Mouse (Mus musculus) CH12.LX (cell line): ENCODE data around the gene Kxd1. TPM values are rescaled to one million over a fixed set of nuclear protein-coding genes. Genes with fewer than 3 reads are reported as not detected.

Experiments used
- DNase-seq: peaks from one replicate; pipeline ENCODE4 v3.0.0-alpha.2; 2013; ENCODE audit errors: extremely low read depth
- H3K27ac ChIP-seq: 2 replicates; pipeline ENCODE4 v1.5.1; 2012; ENCODE audit warnings: low read depth, mild to moderate bottlenecking, control low read depth, moderate library complexity; ENCODE audit not compliant: insufficient read depth
- H3K27me3 ChIP-seq: replicated peaks from 2 replicates; pipeline ENCODE3; 2012; ENCODE audit warnings: inconsistent platforms
- H3K36me3 ChIP-seq, 2 experiments: replicated peaks in 1 of 2; 2 replicates each; pipeline versions ENCODE3 to v1.6.1; 2012; ENCODE audit warnings: inconsistent platforms in 1 of 2, low read length in 1 of 2, mild to moderate bottlenecking in 1 of 2, mixed read lengths in 1 of 2, moderate library complexity in 1 of 2; ENCODE audit not compliant: control insufficient read depth in 1 of 2, insufficient read depth in 1 of 2
- H3K4me1 ChIP-seq, 2 experiments: 2 replicates each; pipeline ENCODE4 v1.6.1; 2012; ENCODE audit warnings: inconsistent platforms in 1 of 2, moderate library complexity in 1 of 2; ENCODE audit not compliant: insufficient read depth in 2 of 2, control insufficient read depth in 1 of 2
- H3K4me2 ChIP-seq: 2 replicates; pipeline ENCODE4 v1.6.1; 2012; ENCODE audit warnings: low read depth, mild to moderate bottlenecking, control low read depth; ENCODE audit not compliant: poor library complexity, insufficient read depth, severe bottlenecking
- H3K4me3 ChIP-seq, 3 experiments: fragments of 150-350 bp in 1 of 3; sonication (generic) in 1 of 3; replicated peaks in 1 of 3; 2 replicates each; pipeline versions ENCODE3 to v1.5.1; 2011 to 2012; ENCODE audit warnings: low read depth in 2 of 3, low read length in 2 of 3, mild to moderate bottlenecking in 2 of 3, moderate library complexity in 2 of 3, control low read depth in 1 of 3, improper control_type of control experiment in 1 of 3, inconsistent platforms in 1 of 3, mixed read lengths in 1 of 3; ENCODE audit not compliant: poor library complexity in 1 of 3
- H3K79me2 ChIP-seq: replicated peaks from 2 replicates; pipeline ENCODE4 v1.6.1; 2012; ENCODE audit warnings: mild to moderate bottlenecking, moderate library complexity; ENCODE audit not compliant: control insufficient read depth, poor library complexity, insufficient read depth, severe bottlenecking; ENCODE audit errors: extremely low read depth
- H3K9ac ChIP-seq: 2 replicates; pipeline ENCODE4 v1.6.1; 2012; ENCODE audit warnings: low read depth, mild to moderate bottlenecking, control low read depth, moderate library complexity; ENCODE audit not compliant: insufficient read depth
- H3K9me3 ChIP-seq: replicated peaks from 2 replicates; pipeline ENCODE3; 2012; ENCODE audit warnings: low read length, inconsistent platforms, mixed read lengths
- CTCF ChIP-seq, 2 experiments: IDR thresholded peaks in 1 of 2; conservative IDR thresholded peaks in 1 of 2; 2 replicates each; pipeline ENCODE4 v1.5.1; 2011 to 2012; ENCODE audit warnings: low read depth in 2 of 2, low read length in 2 of 2, improper control_type of control experiment in 1 of 2, inconsistent platforms in 1 of 2, mild to moderate bottlenecking in 1 of 2, moderate library complexity in 1 of 2
- KAT2A ChIP-seq: IDR thresholded peaks from 2 replicates; pipeline ENCODE4 v1.6.1; 2012; ENCODE audit warnings: low read length, improper control_type of control experiment, inconsistent platforms; ENCODE audit not compliant: insufficient replicate concordance
- POLR2A ChIP-seq: IDR thresholded peaks from 2 replicates; pipeline ENCODE4 v1.6.1; 2011; ENCODE audit warnings: low read depth, mild to moderate bottlenecking, improper control_type of control experiment, low read length
- dilution Hi-C: fragments of 300-500 bp; cut with MboI; formaldehyde crosslinking; loops from 2 replicates; pipeline ENCODE4 v1.14.3; 2020; ENCODE audit warnings: low sequenced_read_pairs; ENCODE audit not compliant: extremely low pct_unique_long_range_greater_than_20kb, extremely low pct_ligation_motif_present
- in situ Hi-C: fragments of 300-500 bp; cut with MboI; formaldehyde crosslinking; loops from 3 replicates; pipeline ENCODE4 v1.14.3; 2019; ENCODE audit warnings: low sequenced_read_pairs, low pct_ligation_motif_present, low pct_unique_long_range_greater_than_20kb, mixed read lengths
- polyA plus RNA-seq: library from polyadenylated mRNA; unstranded; fragments of >175 nt; gene quantifications from 2 replicates; pipeline ENCODE4 v1.2.1, GENCODE M21; 2012; ENCODE audit warnings: low read depth; ENCODE audit not compliant: insufficient read length
- total RNA-seq, 2 experiments: library from RNA; depleted of rRNA; stranded (reverse); fragments of 300-350 nt in 1 of 2; fragments of >200 nt in 1 of 2; gene quantifications; 2 replicates each; pipeline ENCODE4 v1.2.3; 2012 to 2014

Gene Kxd1
- total and polyA plus RNA-seq, 3 experiments = 56.6 to 68.0 (median 63.4) TPM

DNA sequence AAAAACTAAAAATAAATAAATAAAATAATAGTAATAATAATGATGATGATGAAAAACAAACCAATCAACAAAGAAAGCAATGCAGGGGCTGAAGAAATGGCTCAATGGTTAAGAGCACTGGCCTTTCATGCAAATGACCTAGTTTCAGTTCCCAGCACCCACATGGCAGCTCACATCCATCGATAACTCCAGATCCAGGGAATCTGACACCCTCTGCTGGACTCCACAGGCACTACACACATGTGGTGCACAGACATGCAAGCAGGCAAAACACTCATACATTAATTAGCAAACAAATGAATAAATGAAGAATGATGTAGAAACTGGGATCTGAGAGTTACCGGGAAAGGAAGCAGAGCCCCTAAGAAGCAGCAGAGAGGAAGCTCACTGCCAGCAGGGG is 68.1 kb downstream of the Kxd1 start:
- Histone ChIP-seq H3K4me3 (no peak overlapping the region), H3K27ac (no peak overlapping the region), H3K4me2 (no peak overlapping the region), H3K27me3 (no peaks in the 10 kb centered on the region), H3K9ac (no peak overlapping the region), H3K79me2 (no peaks in the 10 kb centered on the region), H3K4me1 (peaks cover 0 to 7% of the 10 kb centered on the region in 2 experiments; a peak in 1 of 4 replicates), H3K36me3 (peaks cover 0 to 62% of the 10 kb centered on the region in 2 experiments), H3K9me3 (peaks cover 8% of the 10 kb centered on the region)
- DNase-seq = no peak
- in situ Hi-C loops (no loop called here), dilution Hi-C loops (no loop called here)
- no peak for TF ChIP-seq KAT2A
- TF ChIP-seq CTCF (conservative IDR thresholded peaks at IDR 0.05 in 1 of 2, IDR thresholded peaks at IDR 0.05 in 1 of 2; ENCODE audit: low read depth in 2 of 2, low read length in 2 of 2) = 0 out of 4 replicates have a peak, but pooled peaks of 1 of the 2 experiments have one; percentile 7

DNA sequence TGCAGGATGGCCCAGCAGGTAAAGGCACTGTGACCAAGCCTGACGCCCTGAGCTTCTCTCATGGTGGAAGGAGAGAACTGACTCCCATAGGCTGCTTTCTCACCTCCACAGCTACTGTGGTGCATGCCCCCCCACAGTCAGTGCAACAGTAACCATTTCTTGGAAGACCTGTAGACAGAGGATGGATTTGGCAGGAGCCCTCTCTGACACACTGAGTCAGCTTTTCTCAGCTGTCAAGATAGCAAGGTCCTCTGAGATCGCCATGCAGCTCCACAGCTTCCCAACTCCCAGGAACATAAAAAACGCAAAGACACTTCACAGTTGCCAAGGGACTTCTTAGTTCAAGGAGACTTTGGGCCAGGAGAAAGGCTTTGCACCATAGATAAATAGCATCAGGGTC is 69.3 kb downstream of the Kxd1 start:
- peaks cover 0 to 54% of the 10 kb centered on the region in 2 experiments for H3K36me3 ChIP-seq
- dilution Hi-C loops (no loop called here), in situ Hi-C loops (no loop called here)
- no peak overlapping the region for H3K27ac ChIP-seq
- TF ChIP-seq POLR2A = no peak
- H3K4me2 ChIP-seq = no peak overlapping the region
- H3K79me2 ChIP-seq = no peaks in the 10 kb centered on the region
- no peaks in the 10 kb centered on the region for H3K27me3 ChIP-seq
- peaks cover 8% of the 10 kb centered on the region for H3K9me3 ChIP-seq
- H3K4me1 ChIP-seq = peaks cover 0 to 7% of the 10 kb centered on the region in 2 experiments; a peak in 1 of 4 replicates
- DNase-seq = no peak
- H3K4me3 ChIP-seq = no peak overlapping the region
- H3K9ac ChIP-seq = no peak overlapping the region

Other genes with a start within 250 kb of the Kxd1 start
Only the 20 nearest of the 28 such genes appear.
- 39.6 and 45.7 TPM in 2 replicates for gene Upf1, start 174.7 kb downstream of the Kxd1 start, total RNA-seq (2012; rRNA removed)
- 27.0 and 31.1 TPM in 2 replicates for gene Upf1, start 174.7 kb downstream of the Kxd1 start, total RNA-seq (2014; rRNA removed)
- gene Upf1, start 174.7 kb downstream of the Kxd1 start, polyA plus RNA-seq = 42.4 and 44.4 TPM in 2 replicates
- gene Comp, start 154.4 kb downstream of the Kxd1 start, total RNA-seq (2012; rRNA removed) = 0.08 and 0.13 TPM in 2 replicates
- not detected in 2 replicates for gene Comp, start 154.4 kb downstream of the Kxd1 start, total RNA-seq (2014; rRNA removed)
- gene Comp, start 154.4 kb downstream of the Kxd1 start, polyA plus RNA-seq = 0.16 TPM in 1 of 2 replicates, not detected in the other
- 1.8 and 2.0 TPM in 2 replicates for gene Crtc1, start 88.4 kb downstream of the Kxd1 start, total RNA-seq (2012; rRNA removed)
- gene Crtc1, start 88.4 kb downstream of the Kxd1 start, total RNA-seq (2014; rRNA removed) = 1.3 and 2.2 TPM in 2 replicates
- gene Crtc1, start 88.4 kb downstream of the Kxd1 start, polyA plus RNA-seq = 8.2 and 8.6 TPM in 2 replicates
- 10.2 and 15.6 TPM in 2 replicates for gene Klhl26, start 51.0 kb downstream of the Kxd1 start, total RNA-seq (2012; rRNA removed)
- gene Klhl26, start 51.0 kb downstream of the Kxd1 start, total RNA-seq (2014; rRNA removed) = 3.7 and 4.7 TPM in 2 replicates
- gene Klhl26, start 51.0 kb downstream of the Kxd1 start, polyA plus RNA-seq = 4.9 and 6.0 TPM in 2 replicates
- gene Tmem59l, start 40.6 kb downstream of the Kxd1 start, total RNA-seq (2012; rRNA removed) = not detected in 2 replicates
- gene Tmem59l, start 40.6 kb downstream of the Kxd1 start, total RNA-seq (2014; rRNA removed) = not detected in 2 replicates
- not detected in 2 replicates for gene Tmem59l, start 40.6 kb downstream of the Kxd1 start, polyA plus RNA-seq
- gene Crlf1, start 34.8 kb downstream of the Kxd1 start, total RNA-seq (2012; rRNA removed) = 1.1 and 1.2 TPM in 2 replicates
- 0.42 TPM in 2 replicates for gene Crlf1, start 34.8 kb downstream of the Kxd1 start, total RNA-seq (2014; rRNA removed)
- 0.44 and 0.78 TPM in 2 replicates for gene Crlf1, start 34.8 kb downstream of the Kxd1 start, polyA plus RNA-seq
- gene Rex1bd, start 21.2 kb downstream of the Kxd1 start, total RNA-seq (2012; rRNA removed) = 87.3 and 90.0 TPM in 2 replicates
- gene Rex1bd, start 21.2 kb downstream of the Kxd1 start, total RNA-seq (2014; rRNA removed) = 43.3 and 47.8 TPM in 2 replicates
- gene Rex1bd, start 21.2 kb downstream of the Kxd1 start, polyA plus RNA-seq = 38.4 and 59.9 TPM in 2 replicates
- gene Uba52, start 17.2 kb downstream of the Kxd1 start, total RNA-seq (2012; rRNA removed) = 3,341 and 3,407 TPM in 2 replicates
- gene Uba52, start 17.2 kb downstream of the Kxd1 start, total RNA-seq (2014; rRNA removed) = 1,091 and 1,181 TPM in 2 replicates
- gene Uba52, start 17.2 kb downstream of the Kxd1 start, polyA plus RNA-seq = 1,199 and 1,372 TPM in 2 replicates
- gene Fkbp8, start 232 bp downstream of the Kxd1 start, total RNA-seq (2012; rRNA removed) = 246 and 266 TPM in 2 replicates
- gene Fkbp8, start 232 bp downstream of the Kxd1 start, total RNA-seq (2014; rRNA removed) = 172 and 178 TPM in 2 replicates
- 176 and 178 TPM in 2 replicates for gene Fkbp8, start 232 bp downstream of the Kxd1 start, polyA plus RNA-seq
- 9.8 TPM in 2 replicates for gene Ell, start 11.5 kb upstream of the Kxd1 start, total RNA-seq (2012; rRNA removed)
- 6.4 and 6.5 TPM in 2 replicates for gene Ell, start 11.5 kb upstream of the Kxd1 start, total RNA-seq (2014; rRNA removed)
- 14.0 and 17.9 TPM in 2 replicates for gene Ell, start 11.5 kb upstream of the Kxd1 start, polyA plus RNA-seq
- gene Isyna1, start 66.4 kb upstream of the Kxd1 start, total RNA-seq (2012; rRNA removed) = 141 and 174 TPM in 2 replicates
- gene Isyna1, start 66.4 kb upstream of the Kxd1 start, total RNA-seq (2014; rRNA removed) = 99.9 and 107 TPM in 2 replicates
- 139 and 163 TPM in 2 replicates for gene Isyna1, start 66.4 kb upstream of the Kxd1 start, polyA plus RNA-seq
- 77.3 and 84.9 TPM in 2 replicates for gene Ssbp4, start 80.9 kb upstream of the Kxd1 start, total RNA-seq (2012; rRNA removed)
- gene Ssbp4, start 80.9 kb upstream of the Kxd1 start, total RNA-seq (2014; rRNA removed) = 31.0 and 41.3 TPM in 2 replicates
- 114 and 128 TPM in 2 replicates for gene Ssbp4, start 80.9 kb upstream of the Kxd1 start, polyA plus RNA-seq
- 0.25 and 0.30 TPM in 2 replicates for gene Lrrc25, start 88.2 kb upstream of the Kxd1 start, total RNA-seq (2012; rRNA removed)
- 2.4 and 2.6 TPM in 2 replicates for gene Lrrc25, start 88.2 kb upstream of the Kxd1 start, total RNA-seq (2014; rRNA removed)
- 4.0 and 5.9 TPM in 2 replicates for gene Lrrc25, start 88.2 kb upstream of the Kxd1 start, polyA plus RNA-seq
- 0.21 TPM in 1 of 2 replicates, not detected in the other for gene Gdf15, start 104.5 kb upstream of the Kxd1 start, total RNA-seq (2012; rRNA removed)
- not detected in 2 replicates for gene Gdf15, start 104.5 kb upstream of the Kxd1 start, total RNA-seq (2014; rRNA removed)
- 0.16 TPM in 1 of 2 replicates, not detected in the other for gene Gdf15, start 104.5 kb upstream of the Kxd1 start, polyA plus RNA-seq
- 15.2 and 22.9 TPM in 2 replicates for gene Pgpep1, start 132.4 kb upstream of the Kxd1 start, total RNA-seq (2012; rRNA removed)
- gene Pgpep1, start 132.4 kb upstream of the Kxd1 start, total RNA-seq (2014; rRNA removed) = 10.3 and 12.3 TPM in 2 replicates
- gene Pgpep1, start 132.4 kb upstream of the Kxd1 start, polyA plus RNA-seq = 30.0 and 35.1 TPM in 2 replicates
- gene Lsm4, start 145.3 kb upstream of the Kxd1 start, total RNA-seq (2012; rRNA removed) = 135 and 168 TPM in 2 replicates
- gene Lsm4, start 145.3 kb upstream of the Kxd1 start, total RNA-seq (2014; rRNA removed) = 134 and 143 TPM in 2 replicates
- gene Lsm4, start 145.3 kb upstream of the Kxd1 start, polyA plus RNA-seq = 240 and 256 TPM in 2 replicates
- gene Jund, start 171.0 kb upstream of the Kxd1 start, total RNA-seq (2012; rRNA removed) = 279 and 287 TPM in 2 replicates
- 147 and 191 TPM in 2 replicates for gene Jund, start 171.0 kb upstream of the Kxd1 start, total RNA-seq (2014; rRNA removed)
- gene Jund, start 171.0 kb upstream of the Kxd1 start, polyA plus RNA-seq = 255 and 283 TPM in 2 replicates
- not detected in 2 replicates for gene Iqcn, start 175.5 kb upstream of the Kxd1 start, total RNA-seq (2012; rRNA removed)
- gene Iqcn, start 175.5 kb upstream of the Kxd1 start, total RNA-seq (2014; rRNA removed) = not detected in 2 replicates
- gene Iqcn, start 175.5 kb upstream of the Kxd1 start, polyA plus RNA-seq = 0.07 TPM in 1 of 2 replicates, not detected in the other
- 0.25 and 0.34 TPM in 2 replicates for gene Gm3336, start 190.6 kb upstream of the Kxd1 start, total RNA-seq (2012; rRNA removed)
- 0.31 TPM in 1 of 2 replicates, not detected in the other for gene Gm3336, start 190.6 kb upstream of the Kxd1 start, total RNA-seq (2014; rRNA removed)
- gene Gm3336, start 190.6 kb upstream of the Kxd1 start, polyA plus RNA-seq = 0.49 and 0.89 TPM in 2 replicates
- gene Pde4c, start 195.8 kb upstream of the Kxd1 start, total RNA-seq (2012; rRNA removed) = 3.8 and 4.7 TPM in 2 replicates
- gene Pde4c, start 195.8 kb upstream of the Kxd1 start, total RNA-seq (2014; rRNA removed) = 2.3 and 3.1 TPM in 2 replicates
- 6.5 TPM in 2 replicates for gene Pde4c, start 195.8 kb upstream of the Kxd1 start, polyA plus RNA-seq